Mouse (Mus musculus) kidney, adult 9 months (tissue): ENCODE results near the gene Ccdc170.

ENCODE experiments used
- DNase-seq: peaks from one replicate; pipeline ENCODE4 v3.0.0; 2022

Ccdc170 gene

GRCm38 (mm10) chr10:4602466-4602865 lies 120.2 kb downstream of the Ccdc170 start:
- no peak for DNase-seq

- DNase-seq, result no peak
Observed at GRCm38 (mm10) chr10:4604527-4605209, 122.4 kb downstream of the Ccdc170 start.

GRCm38 (mm10) chr10:4610234-4610633 lies 127.9 kb downstream of the Ccdc170 start:
- no peak for DNase-seq

GRCm38 (mm10) chr10:4611386-4612155 lies 129.3 kb downstream of the Ccdc170 start, which contains the start of gene Esr1:
Gene Esr1 (plus strand): TSS chr10:4611593.
- DNase-seq, result peak; percentile 76
